Mouse (Mus musculus): ENCODE measurements around the gene Tlk1. TPM values are rescaled to one million over a fixed set of nuclear protein-coding genes. Genes with fewer than 3 reads are reported as not detected.

Tlk1 gene
- 34.2 and 39.4 TPM in 2 replicates for polyA plus RNA-seq (2014; fragmentation: Nextera tagmentation; extraction: Ambion mirVana)

DNA sequence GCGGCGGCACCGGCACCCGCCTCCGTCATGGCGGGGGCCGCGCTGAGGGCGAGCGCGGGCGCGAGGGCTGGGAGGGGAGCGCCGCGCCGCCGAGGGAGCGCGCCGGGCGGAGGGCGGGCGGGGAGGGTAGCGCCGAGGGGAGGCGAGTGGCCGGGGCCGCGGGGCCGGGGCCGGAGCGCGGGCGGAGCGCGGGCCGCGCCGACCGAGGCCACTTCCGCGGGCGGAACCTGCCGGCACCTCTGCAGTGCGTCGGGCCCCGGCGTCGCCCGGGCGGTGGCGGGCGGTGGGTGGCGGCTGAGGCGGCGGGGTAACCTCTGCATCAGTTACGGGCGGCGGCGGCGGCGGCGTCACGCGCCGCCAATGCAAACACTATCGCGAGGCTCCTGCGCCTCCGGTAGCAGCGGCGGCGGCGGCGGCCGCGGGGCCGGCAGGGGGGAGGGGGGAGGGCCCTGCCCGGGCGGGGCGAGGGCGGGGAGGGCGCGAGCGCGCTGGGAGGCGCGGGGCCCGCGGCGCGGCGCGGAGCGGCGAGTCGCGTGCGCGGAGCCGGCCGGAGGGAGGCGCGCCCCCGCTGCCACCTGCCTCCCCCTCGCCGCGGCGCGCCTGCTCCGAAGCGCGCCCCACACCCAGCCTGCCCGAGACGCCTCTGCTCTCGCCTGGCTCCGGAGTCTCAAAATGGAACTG lies at the start of gene Tlk1:
Tlk1 (minus strand) TSS at position 358 of the 681 bp plus-strand sequence.
- Histone ChIP-seq H3K4me1 (ENCODE audit: control insufficient read depth, insufficient read depth, low read length) (peaks cover 10% of the 10 kb centered on the region), H3K9ac (ENCODE audit: low read depth, low read length) (peak within 1 kb of the TSS; percentile 100), H3K4me3 (ENCODE audit: low read depth, low read length) (peak within 1 kb of the TSS; percentile 94), H3K27ac (ENCODE audit: low read depth, low read length) (peak within 1 kb of the TSS; percentile 100), H3K4me2 (peak within 1 kb of the TSS; percentile 83), H3K9me3 (replicated peaks; ENCODE audit: control insufficient read depth, low read length) (no peaks in the 10 kb centered on the region), H3K27me3 (ENCODE audit: control insufficient read depth, insufficient read depth, low read length) (no peaks in the 10 kb centered on the region), H3K36me3 (ENCODE audit: control insufficient read depth, insufficient read depth, low read length) (no peaks in the 10 kb centered on the region)
- peak; percentile 86 for ATAC-seq (replicated peaks; ENCODE audit: insufficient number of reproducible peaks, low FRiP score, low TSS enrichment)
- under 1% methylated on average over 77 of the region's 118 CpGs for WGBS (ENCODE audit: insufficient replicate concordance)

DNA sequence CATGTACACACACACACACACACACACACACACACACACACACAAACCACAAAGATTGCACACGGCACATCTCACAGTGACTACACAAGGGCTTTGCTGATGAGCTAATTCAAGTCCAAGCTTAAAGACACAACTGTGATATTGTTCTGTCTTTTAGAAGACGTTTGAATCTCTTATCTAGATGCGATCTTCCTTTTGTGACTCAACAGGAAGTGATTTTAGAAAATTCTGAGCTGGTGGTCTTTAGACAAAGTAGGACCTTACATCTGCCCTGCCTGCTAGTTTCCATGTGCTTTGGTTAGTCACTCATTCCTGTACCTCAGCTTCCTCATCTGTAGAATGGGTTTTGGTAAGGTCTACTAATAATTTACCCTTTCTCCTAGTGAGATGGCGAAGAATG lies 49.6 kb upstream of the Tlk1 start:
- Histone ChIP-seq H3K9me3 (replicated peaks; ENCODE audit: control insufficient read depth, low read length) (no peaks in the 10 kb centered on the region), H3K27me3 (ENCODE audit: control insufficient read depth, insufficient read depth, low read length) (no peaks in the 10 kb centered on the region)

DNA sequence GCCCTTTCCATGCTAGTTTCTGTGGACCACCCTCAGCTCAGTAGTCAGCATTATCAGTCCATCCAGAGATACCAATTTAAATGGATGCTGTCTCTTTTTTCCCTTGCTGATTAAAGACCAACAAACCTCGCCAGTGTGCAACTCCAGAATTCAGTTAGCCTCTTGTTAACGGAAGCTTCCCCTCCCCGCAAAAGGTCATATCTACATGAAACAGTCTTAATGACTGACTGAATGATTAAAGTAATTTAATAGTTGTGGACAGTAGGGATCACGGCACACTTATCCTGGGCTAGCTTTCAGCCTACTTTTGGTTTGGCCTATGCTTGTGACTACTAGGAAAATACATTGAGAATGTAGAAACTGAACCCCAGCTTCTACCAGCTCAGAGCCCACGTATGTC lies 47.6 kb upstream of the Tlk1 start:
- Histone ChIP-seq H3K27me3 (ENCODE audit: control insufficient read depth, insufficient read depth, low read length) (no peaks in the 10 kb centered on the region), H3K4me3 (ENCODE audit: low read depth, low read length) (no peak overlapping the region), H3K9me3 (replicated peaks; ENCODE audit: control insufficient read depth, low read length) (no peaks in the 10 kb centered on the region), H3K4me2 (no peak overlapping the region), H3K27ac (ENCODE audit: low read depth, low read length) (no peak overlapping the region), H3K36me3 (ENCODE audit: control insufficient read depth, insufficient read depth, low read length) (no peaks in the 10 kb centered on the region), H3K9ac (ENCODE audit: low read depth, low read length) (no peak overlapping the region), H3K4me1 (ENCODE audit: control insufficient read depth, insufficient read depth, low read length) (peaks cover 11% of the 10 kb centered on the region; the same call in 1 of the 2 replicates)
- 67% methylated on average over 5 of the region's 5 CpGs for WGBS (ENCODE audit: insufficient replicate concordance)
- ATAC-seq (replicated peaks; ENCODE audit: insufficient number of reproducible peaks, low FRiP score, low TSS enrichment): no peak

More for the DNA sequence above, 49.6 kb upstream of the Tlk1 start:
- Histone ChIP-seq H3K27ac (ENCODE audit: low read depth, low read length) (no peak overlapping the region), H3K4me3 (ENCODE audit: low read depth, low read length) (no peak overlapping the region), H3K4me2 (no peak overlapping the region), H3K9ac (ENCODE audit: low read depth, low read length) (no peak overlapping the region), H3K36me3 (ENCODE audit: control insufficient read depth, insufficient read depth, low read length) (no peaks in the 10 kb centered on the region), H3K4me1 (ENCODE audit: control insufficient read depth, insufficient read depth, low read length) (peaks cover 11% of the 10 kb centered on the region; the same call in 1 of the 2 replicates)
- ATAC-seq (replicated peaks; ENCODE audit: insufficient number of reproducible peaks, low FRiP score, low TSS enrichment): no peak
- WGBS (ENCODE audit: insufficient replicate concordance): 80% methylated on average over 4 of the region's 4 CpGs

DNA sequence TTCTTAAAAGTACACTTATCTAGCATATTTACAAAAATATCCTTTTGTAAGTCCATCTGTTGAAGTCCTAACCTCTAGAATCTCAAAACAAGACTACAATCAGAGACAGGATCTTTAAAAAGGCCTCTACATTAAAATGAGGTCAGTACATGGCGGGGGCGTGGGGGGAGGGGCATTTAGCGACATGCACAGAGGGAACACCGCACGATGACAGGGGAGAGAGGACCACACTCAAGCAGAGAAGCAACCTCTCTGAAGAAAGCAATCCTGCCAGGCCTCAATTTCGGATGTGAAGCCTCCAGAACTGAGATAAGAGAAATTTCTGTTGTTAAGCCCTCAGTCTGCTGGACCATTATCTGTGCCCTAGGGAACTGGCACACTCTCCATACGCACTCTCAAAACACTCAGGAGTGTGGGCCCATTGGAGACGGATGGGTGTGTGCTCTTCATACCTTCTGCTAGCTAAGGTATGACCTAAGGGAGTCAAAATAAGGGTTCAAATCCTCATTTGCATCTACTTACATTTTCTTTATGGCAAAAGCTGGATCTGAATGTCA lies 46.0 kb upstream of the Tlk1 start:
- Histone ChIP-seq H3K9me3 (replicated peaks; ENCODE audit: control insufficient read depth, low read length) (no peaks in the 10 kb centered on the region), H3K9ac (ENCODE audit: low read depth, low read length) (no peak overlapping the region), H3K27me3 (ENCODE audit: control insufficient read depth, insufficient read depth, low read length) (no peaks in the 10 kb centered on the region), H3K4me2 (peak overlapping the region; percentile 22; the same call in 1 of the 2 replicates), H3K36me3 (ENCODE audit: control insufficient read depth, insufficient read depth, low read length) (no peaks in the 10 kb centered on the region), H3K4me3 (ENCODE audit: low read depth, low read length) (no peak overlapping the region), H3K27ac (ENCODE audit: low read depth, low read length) (no peak overlapping the region), H3K4me1 (ENCODE audit: control insufficient read depth, insufficient read depth, low read length) (peaks cover 11% of the 10 kb centered on the region; the same call in 1 of the 2 replicates)
- ATAC-seq (replicated peaks; ENCODE audit: insufficient number of reproducible peaks, low FRiP score, low TSS enrichment): no peak
- 27% methylated on average over 8 of the region's 8 CpGs for WGBS (ENCODE audit: insufficient replicate concordance)

DNA sequence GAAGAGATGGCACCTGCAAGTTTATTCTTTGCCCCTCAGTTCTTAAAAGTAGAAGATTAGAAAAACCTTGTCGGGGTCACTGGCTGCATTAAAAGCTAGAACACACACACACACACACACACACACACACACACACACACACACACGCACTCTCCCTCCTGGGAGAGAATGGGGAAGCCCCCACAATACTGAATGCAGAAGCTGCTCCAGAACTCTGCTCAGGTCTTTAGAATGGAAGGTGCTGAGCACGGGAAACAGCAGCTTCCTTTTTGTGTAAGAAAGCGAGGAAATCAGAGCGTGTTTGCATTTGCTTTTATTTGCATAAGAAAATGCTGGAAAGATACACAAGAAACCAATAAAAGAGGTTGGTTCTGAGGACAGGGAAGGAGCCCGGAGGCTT lies 45.3 kb upstream of the Tlk1 start:
- no peak overlapping the region for H3K4me2 ChIP-seq
- no peak overlapping the region for H3K4me3 ChIP-seq (ENCODE audit: low read depth, low read length)
- no peak for ATAC-seq (replicated peaks; ENCODE audit: insufficient number of reproducible peaks, low FRiP score, low TSS enrichment)
- H3K4me1 ChIP-seq (ENCODE audit: control insufficient read depth, insufficient read depth, low read length): peaks cover 11% of the 10 kb centered on the region; the same call in 1 of the 2 replicates
- no peaks in the 10 kb centered on the region for H3K9me3 ChIP-seq (replicated peaks; ENCODE audit: control insufficient read depth, low read length)
- no peaks in the 10 kb centered on the region for H3K36me3 ChIP-seq (ENCODE audit: control insufficient read depth, insufficient read depth, low read length)
- 64% methylated on average over 6 of the region's 6 CpGs for WGBS (ENCODE audit: insufficient replicate concordance)
- H3K27ac ChIP-seq (ENCODE audit: low read depth, low read length): no peak overlapping the region
- H3K27me3 ChIP-seq (ENCODE audit: control insufficient read depth, insufficient read depth, low read length): no peaks in the 10 kb centered on the region
- H3K9ac ChIP-seq (ENCODE audit: low read depth, low read length): no peak overlapping the region

DNA sequence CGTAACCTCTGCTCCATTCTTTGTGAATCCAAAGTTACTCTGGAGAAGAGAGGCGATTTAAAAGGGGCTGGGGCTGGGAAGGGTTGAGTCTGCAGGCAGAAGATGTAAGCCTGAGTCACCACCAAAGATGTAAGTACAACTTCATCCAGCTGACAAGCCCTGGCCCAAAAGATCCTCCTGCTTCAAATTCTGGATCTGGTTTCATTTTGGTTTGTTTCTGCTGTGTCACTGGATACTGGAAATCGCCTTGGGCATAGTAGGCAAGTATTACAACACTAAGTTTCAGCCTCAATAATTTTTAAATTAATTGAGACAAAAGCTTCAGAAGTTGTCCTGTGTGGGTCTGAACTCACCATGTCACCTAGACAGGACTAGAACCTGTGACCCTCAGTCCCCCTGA lies 43.6 kb upstream of the Tlk1 start:
- Histone ChIP-seq H3K27me3 (ENCODE audit: control insufficient read depth, insufficient read depth, low read length) (no peaks in the 10 kb centered on the region), H3K9me3 (replicated peaks; ENCODE audit: control insufficient read depth, low read length) (no peaks in the 10 kb centered on the region), H3K27ac (ENCODE audit: low read depth, low read length) (no peak overlapping the region), H3K4me1 (ENCODE audit: control insufficient read depth, insufficient read depth, low read length) (peaks cover 11% of the 10 kb centered on the region; the same call in 1 of the 2 replicates), H3K4me2 (no peak overlapping the region), H3K36me3 (ENCODE audit: control insufficient read depth, insufficient read depth, low read length) (no peaks in the 10 kb centered on the region), H3K4me3 (ENCODE audit: low read depth, low read length) (no peak overlapping the region), H3K9ac (ENCODE audit: low read depth, low read length) (no peak overlapping the region)
- ATAC-seq (replicated peaks; ENCODE audit: insufficient number of reproducible peaks, low FRiP score, low TSS enrichment): no peak
- 87% methylated on average over 3 of the region's 3 CpGs for WGBS (ENCODE audit: insufficient replicate concordance)

DNA sequence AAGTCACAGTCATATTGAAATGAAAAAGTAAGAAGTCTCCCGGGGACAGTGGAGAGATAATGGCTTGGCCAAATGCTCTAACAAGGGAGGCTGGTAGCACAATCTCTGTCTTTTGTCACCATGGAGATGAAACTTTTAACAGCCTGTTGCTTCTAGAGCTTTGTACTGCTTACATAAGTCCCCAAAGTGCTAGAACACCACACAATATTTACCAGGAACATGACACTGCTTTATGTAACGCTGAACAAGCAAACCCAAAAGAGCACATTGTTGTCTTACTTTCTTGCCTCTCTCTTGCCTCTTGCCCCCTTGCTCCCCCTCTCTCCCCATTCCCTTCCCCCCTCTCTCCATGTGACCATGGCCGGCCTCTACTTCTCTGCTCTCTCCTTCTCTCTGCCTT lies 41.7 kb upstream of the Tlk1 start:
- WGBS (ENCODE audit: insufficient replicate concordance): 74% methylated on average over 3 of the region's 3 CpGs
- H3K4me3 ChIP-seq (ENCODE audit: low read depth, low read length): no peak overlapping the region
- H3K9me3 ChIP-seq (replicated peaks; ENCODE audit: control insufficient read depth, low read length): no peaks in the 10 kb centered on the region

DNA sequence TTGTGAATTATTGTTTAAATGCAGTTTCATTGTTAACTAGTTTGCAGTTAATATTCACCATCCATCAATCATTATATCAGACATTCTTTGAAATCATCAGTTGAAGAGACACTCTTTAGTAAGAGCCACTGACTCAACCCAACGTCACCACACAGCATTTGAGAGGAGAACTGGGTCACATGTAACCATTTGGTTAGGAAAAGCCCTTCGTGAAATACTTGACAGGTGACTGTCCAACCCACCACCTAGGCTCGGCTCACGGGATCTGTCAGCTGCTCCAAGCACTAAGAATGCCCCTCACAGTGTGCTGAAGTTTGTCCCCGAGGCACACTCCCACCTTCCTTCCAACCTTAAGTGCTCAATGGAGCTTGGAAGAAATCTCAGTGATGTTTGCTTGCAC lies 37.4 kb upstream of the Tlk1 start:
- no peak overlapping the region for H3K27ac ChIP-seq (ENCODE audit: low read depth, low read length)
- no peak overlapping the region for H3K4me2 ChIP-seq
- no peak overlapping the region for H3K4me3 ChIP-seq (ENCODE audit: low read depth, low read length)
- ATAC-seq (replicated peaks; ENCODE audit: insufficient number of reproducible peaks, low FRiP score, low TSS enrichment): no peak
- H3K9ac ChIP-seq (ENCODE audit: low read depth, low read length): no peak overlapping the region
- no peaks in the 10 kb centered on the region for H3K4me1 ChIP-seq (ENCODE audit: control insufficient read depth, insufficient read depth, low read length)
- H3K36me3 ChIP-seq (ENCODE audit: control insufficient read depth, insufficient read depth, low read length): no peaks in the 10 kb centered on the region
- no peaks in the 10 kb centered on the region for H3K27me3 ChIP-seq (ENCODE audit: control insufficient read depth, insufficient read depth, low read length)
- H3K9me3 ChIP-seq (replicated peaks; ENCODE audit: control insufficient read depth, low read length): 0 out of 2 replicates have a peak, but pooled peaks cover 2% of the 10 kb centered on the region
- 81% methylated on average over 5 of the region's 5 CpGs for WGBS (ENCODE audit: insufficient replicate concordance)

More for the DNA sequence above, 41.7 kb upstream of the Tlk1 start:
- H3K4me1 ChIP-seq (ENCODE audit: control insufficient read depth, insufficient read depth, low read length): peaks cover 8% of the 10 kb centered on the region; the same call in 1 of the 2 replicates
- H3K27me3 ChIP-seq (ENCODE audit: control insufficient read depth, insufficient read depth, low read length): no peaks in the 10 kb centered on the region
- no peak overlapping the region for H3K27ac ChIP-seq (ENCODE audit: low read depth, low read length)
- no peak for ATAC-seq (replicated peaks; ENCODE audit: insufficient number of reproducible peaks, low FRiP score, low TSS enrichment)
- H3K9ac ChIP-seq (ENCODE audit: low read depth, low read length): no peak overlapping the region
- no peak overlapping the region for H3K4me2 ChIP-seq
- no peaks in the 10 kb centered on the region for H3K36me3 ChIP-seq (ENCODE audit: control insufficient read depth, insufficient read depth, low read length)

All from heart, embryonic 11.5 days (tissue).